25 mouse cellular contexts compared by ENCODE assay signal in the genomic region with DNA sequence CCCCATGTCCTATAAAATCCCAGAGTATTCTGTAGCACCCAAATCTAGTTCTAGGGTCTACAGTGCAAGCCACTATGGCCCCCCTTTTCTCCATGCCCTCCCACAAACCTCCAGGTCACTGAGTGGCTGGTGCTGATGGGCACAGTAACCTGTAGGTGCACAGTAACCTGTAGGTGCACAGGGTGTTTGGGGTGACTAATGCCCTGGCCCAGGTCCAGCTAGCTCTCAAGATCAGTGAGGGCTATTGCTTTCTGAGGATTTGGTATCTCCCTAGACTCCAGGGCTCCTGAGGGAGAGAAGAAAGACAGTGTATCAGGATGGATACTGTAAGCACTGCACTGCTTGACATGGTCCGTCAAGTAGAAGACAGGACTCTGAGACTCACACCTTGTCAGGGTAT.
DNase-seq lines count a peak whose midpoint lies in the region; TF ChIP-seq lines count a peak whose summit lies in the region.
"Had no signal": no experiment of that assay in that cellular context is flagged by ENCODE, and none has a peak within 500 bp of the region (broad histone marks: within the 10 kb centered on the region; RNA-seq: fewer than 3 reads in every experiment).

No protein-coding gene starts in this region.

- H3K27me3 ChIP-seq in cerebellum, adult 2 months (ENCODE audit: control insufficient read depth, insufficient read depth, low read length): no peaks in the 10 kb centered on the region
- H3K27me3 ChIP-seq: embryonic facial prominence, embryonic 13.5 days; forebrain, embryonic 15.5 days; heart, embryonic 15.5 days; intestine, embryonic 15.5 days; kidney, embryonic 15.5 days had no signal

- no peak overlapping the region for H3K27ac ChIP-seq in cerebellum, adult 2 months (ENCODE audit: insufficient read depth, low read length)
- H3K27ac ChIP-seq: embryonic facial prominence, embryonic 10.5 days; embryonic facial prominence, embryonic 13.5 days; forebrain, embryonic 12.5 days; forebrain, embryonic 15.5 days; heart, embryonic 15.5 days; hindbrain, embryonic 10.5 days; hindbrain, embryonic 13.5 days; intestine, embryonic 15.5 days; kidney, embryonic 15.5 days had no signal

- no peak overlapping the region for H3K4me3 ChIP-seq in cerebellum, adult 2 months (replicated peaks; ENCODE audit: insufficient read depth, low read depth, low read length)
- H3K4me3 ChIP-seq: embryonic facial prominence, embryonic 10.5 days; embryonic facial prominence, embryonic 13.5 days; erythroblast, embryonic 14.5 days; forebrain, embryonic 12.5 days; forebrain, embryonic 15.5 days; heart, embryonic 12.5 days; heart, embryonic 15.5 days; hindbrain, embryonic 10.5 days; hindbrain, embryonic 13.5 days; intestine, embryonic 15.5 days; kidney, embryonic 15.5 days had no signal

- H3K4me1 ChIP-seq in cerebellum, adult 2 months (ENCODE audit: control insufficient read depth, insufficient read depth, low read length): peaks cover 36% of the 10 kb centered on the region
- H3K4me1 ChIP-seq: heart, embryonic 15.5 days; intestine, embryonic 15.5 days had no signal

- DNase-seq in adrenal gland, postnatal 14 days: peak; percentile 27
- DNase-seq in adrenal gland, postnatal 4 days (ENCODE audit: low spot score in 2 of 2): no peak
- peak; percentile 55 to 69 for DNase-seq in cerebellum, adult 2 months
- no peak for DNase-seq in cerebellum, adult 11 months
- peak; percentile 53 to 56 for DNase-seq in cerebellum, postnatal 36 days
- no peak for DNase-seq in cerebellum, adult 9-10 months
- DNase-seq: cerebellum, adult 8-10 months; embryo, embryonic 11 days; gastrocnemius, postnatal 25 days; heart, adult 18-20 months; heart, postnatal 10 days; heart, postnatal 36 days; kidney, adult 11 months; kidney, adult 8-10 months had no signal

- no peak for TF ChIP-seq CTCF in cerebellum, adult 2 months (IDR thresholded peaks at IDR 0.05; ENCODE audit: borderline replicate concordance, insufficient read depth, low read depth, low read length)

- 91% methylated on average over 1 of the region's 1 CpGs for WGBS in cerebellum, adult 2 months

- TF ChIP-seq POLR2A in cerebellum, adult 2 months (IDR thresholded peaks at IDR 0.05; ENCODE audit: borderline replicate concordance, insufficient read depth, low read length): no peak

Comparison
In these comparisons a context has a peak if more than half of its experiments do, and no peak if none do; other contexts are left out.
1. DNase-seq: peak in adrenal gland, postnatal 14 days (single experiment), cerebellum, adult 2 months (2 of 2) and cerebellum, postnatal 36 days (2 of 2); none in adrenal gland, postnatal 4 days (0 of 2), cerebellum, adult 11 months (single experiment) and cerebellum, adult 9-10 months (single experiment).